ENCODE assay signal across 12 mouse cellular contexts in the genomic region with DNA sequence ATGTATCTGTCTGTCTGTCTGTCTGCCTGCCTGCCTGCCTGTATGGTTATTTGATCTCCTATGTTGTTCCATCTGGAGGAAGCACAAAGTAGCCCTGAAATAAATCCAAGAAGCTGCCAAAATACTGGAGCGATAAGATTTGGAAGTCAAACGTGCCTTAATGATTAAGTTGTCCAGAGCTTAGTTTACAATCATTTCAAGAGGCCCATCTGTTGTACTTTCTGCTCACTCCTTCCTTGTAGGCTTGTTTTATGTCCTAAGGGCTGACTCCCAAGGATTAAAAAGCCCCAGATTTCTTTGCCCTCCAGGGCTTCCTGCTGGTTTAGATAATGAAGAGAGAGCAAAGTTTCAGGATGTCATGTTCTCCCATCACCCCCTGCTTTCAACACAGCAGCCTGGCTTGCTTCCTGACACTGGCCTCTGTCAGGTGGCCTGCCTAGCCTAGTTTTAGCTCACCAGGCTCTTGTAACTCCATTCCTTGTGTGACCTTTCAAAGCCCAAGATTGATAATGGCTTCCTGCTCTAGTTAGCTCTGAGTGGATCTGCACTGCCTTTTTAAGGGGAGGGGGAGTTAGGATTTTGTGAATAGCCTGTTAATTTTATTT.
DNase-seq lines count a peak whose midpoint lies in the region; ATAC-seq and TF ChIP-seq lines count a peak whose summit lies in the region.
"Had no signal": no experiment of that assay in that cellular context is flagged by ENCODE, and none has a peak within 500 bp of the region (broad histone marks: within the 10 kb centered on the region; RNA-seq: fewer than 3 reads in every experiment).

No protein-coding gene starts in this region.

- TF ChIP-seq EP300 in heart, postnatal 0 days (IDR thresholded peaks at IDR 0.05; ENCODE audit: low read depth) = no peak

- no peaks in the 10 kb centered on the region for H3K36me3 ChIP-seq in forebrain, embryonic 15.5 days
- H3K36me3 ChIP-seq in forebrain, embryonic 10.5 days (replicated peaks) = no peaks in the 10 kb centered on the region
- no peaks in the 10 kb centered on the region for H3K36me3 ChIP-seq in heart, postnatal 0 days (replicated peaks; ENCODE audit: control insufficient read depth, insufficient read depth, low read length)
- no peaks in the 10 kb centered on the region for H3K36me3 ChIP-seq in midbrain, embryonic 11.5 days (ENCODE audit: control insufficient read depth, insufficient read depth, low read length)
- H3K36me3 ChIP-seq: midbrain, embryonic 12.5 days had no signal

- 0 out of 2 replicates have a peak, but pooled peaks cover 4% of the 10 kb centered on the region for H3K4me1 ChIP-seq in forebrain, embryonic 15.5 days
- H3K4me1 ChIP-seq in forebrain, embryonic 10.5 days = peaks cover 8% of the 10 kb centered on the region
- peaks cover 6% of the 10 kb centered on the region; the same call in 1 of the 2 replicates for H3K4me1 ChIP-seq in heart, postnatal 0 days (ENCODE audit: control insufficient read depth, insufficient read depth)
- H3K4me1 ChIP-seq in midbrain, embryonic 11.5 days (ENCODE audit: control insufficient read depth, insufficient read depth, low read length) = no peaks in the 10 kb centered on the region
- H3K4me1 ChIP-seq: midbrain, embryonic 12.5 days had no signal

- H3K27me3 ChIP-seq in forebrain, embryonic 15.5 days = no peaks in the 10 kb centered on the region
- H3K27me3 ChIP-seq in forebrain, embryonic 10.5 days (ENCODE audit: poor library complexity, severe bottlenecking) = no peaks in the 10 kb centered on the region
- H3K27me3 ChIP-seq in heart, postnatal 0 days (ENCODE audit: control insufficient read depth, insufficient read depth, low read length) = no peaks in the 10 kb centered on the region
- no peaks in the 10 kb centered on the region for H3K27me3 ChIP-seq in midbrain, embryonic 11.5 days (ENCODE audit: control insufficient read depth, insufficient read depth, low read length)
- H3K27me3 ChIP-seq: midbrain, embryonic 12.5 days had no signal

- DNase-seq in forebrain, embryonic 10.5 days (ENCODE audit: extremely low spot score, low spot score) = no peak
- peak; percentile 2 for DNase-seq in ZHBTc4 (ENCODE audit: low read depth, low spot score)
- peak; percentile 39 for DNase-seq in gastrocnemius, postnatal 25 days
- peak; percentile 61 for DNase-seq in heart, postnatal 0 days (ENCODE audit: low spot score)
- no peak for DNase-seq in adrenal gland, adult 2 months
- DNase-seq in midbrain, embryonic 11.5 days (ENCODE audit: low spot score, missing footprints) = no peak
- DNase-seq: kidney, adult 8-10 months; thymus, postnatal 25 days had no signal

- ATAC-seq in forebrain, embryonic 15.5 days (replicated peaks) = 0 out of 2 replicates have a peak, but pooled peaks have one; percentile 35
- peak; percentile 96 for ATAC-seq in heart, postnatal 0 days (ENCODE audit: insufficient read depth, low read depth)
- no peak for ATAC-seq in granulocyte monocyte progenitor cell, adult 5-6 weeks (replicated peaks; ENCODE audit: poor library complexity, severe bottlenecking)
- no peak for ATAC-seq in midbrain, embryonic 11.5 days (ENCODE audit: low FRiP score)

- H3K9me3 ChIP-seq in forebrain, embryonic 15.5 days = no peaks in the 10 kb centered on the region
- no peaks in the 10 kb centered on the region for H3K9me3 ChIP-seq in forebrain, embryonic 10.5 days
- H3K9me3 ChIP-seq in heart, postnatal 0 days (replicated peaks; ENCODE audit: control insufficient read depth, low read length) = no peaks in the 10 kb centered on the region
- no peaks in the 10 kb centered on the region for H3K9me3 ChIP-seq in midbrain, embryonic 11.5 days (ENCODE audit: control insufficient read depth, low read length)
- H3K9me3 ChIP-seq: midbrain, embryonic 12.5 days had no signal

- no peak overlapping the region for H3K27ac ChIP-seq in forebrain, embryonic 15.5 days (replicated peaks)
- H3K27ac ChIP-seq in forebrain, embryonic 10.5 days = no peak overlapping the region
- H3K27ac ChIP-seq in heart, postnatal 0 days (ENCODE audit: low read depth) = peak overlapping the region; percentile 65
- no peak overlapping the region for H3K27ac ChIP-seq in midbrain, embryonic 11.5 days (ENCODE audit: low read depth, low read length)
- H3K27ac ChIP-seq: liver, embryonic 14.5 days; midbrain, embryonic 12.5 days had no signal

- no peak overlapping the region for H3K9ac ChIP-seq in forebrain, embryonic 15.5 days (replicated peaks)
- no peak overlapping the region for H3K9ac ChIP-seq in heart, postnatal 0 days (replicated peaks; ENCODE audit: low read depth, low read length)
- no peak overlapping the region for H3K9ac ChIP-seq in midbrain, embryonic 11.5 days (ENCODE audit: low read length)
- H3K9ac ChIP-seq: liver, embryonic 14.5 days; midbrain, embryonic 12.5 days had no signal

- H3K4me3 ChIP-seq in forebrain, embryonic 15.5 days = no peak overlapping the region
- no peak overlapping the region for H3K4me3 ChIP-seq in forebrain, embryonic 10.5 days
- no peak overlapping the region for H3K4me3 ChIP-seq in heart, postnatal 0 days (ENCODE audit: low read depth, low read length)
- H3K4me3 ChIP-seq in midbrain, embryonic 11.5 days (ENCODE audit: low read depth, low read length) = no peak overlapping the region
- H3K4me3 ChIP-seq: midbrain, embryonic 12.5 days had no signal

- 30% methylated on average over 2 of the region's 2 CpGs for WGBS in forebrain, embryonic 15.5 days
- WGBS in forebrain, embryonic 10.5 days = 43% methylated on average over 2 of the region's 2 CpGs
- WGBS in heart, postnatal 0 days = 12% methylated on average over 2 of the region's 2 CpGs
- WGBS in midbrain, embryonic 11.5 days = 46% methylated on average over 2 of the region's 2 CpGs

- TF ChIP-seq CTCF in heart, postnatal 0 days (IDR thresholded peaks at IDR 0.05; ENCODE audit: low read depth) = no peak

- H3K4me2 ChIP-seq in forebrain, embryonic 15.5 days (replicated peaks) = no peak overlapping the region
- no peak overlapping the region for H3K4me2 ChIP-seq in heart, postnatal 0 days (ENCODE audit: low read depth, low read length)
- H3K4me2 ChIP-seq in midbrain, embryonic 11.5 days = no peak overlapping the region
- H3K4me2 ChIP-seq: midbrain, embryonic 12.5 days had no signal

Comparison
In these comparisons a context has a peak if more than half of its experiments do, and no peak if none do; other contexts are left out.
1. ATAC-seq: peak in forebrain, embryonic 15.5 days (single experiment) and heart, postnatal 0 days (single experiment); none in granulocyte monocyte progenitor cell, adult 5-6 weeks (single experiment) and midbrain, embryonic 11.5 days (single experiment).
2. DNase-seq: peak in ZHBTc4 (single experiment), gastrocnemius, postnatal 25 days (single experiment) and heart, postnatal 0 days (single experiment); none in forebrain, embryonic 10.5 days (single experiment), adrenal gland, adult 2 months (single experiment) and midbrain, embryonic 11.5 days (single experiment).